Mouse (Mus musculus): ENCODE measurements at regions not wholly inside any gene's neighbourhood (a gene's known extent, or its start where the extent isn't known, plus 50 kb on each side); places are given as distances from the start of the nearest gene placed in this dataset.

DNA sequence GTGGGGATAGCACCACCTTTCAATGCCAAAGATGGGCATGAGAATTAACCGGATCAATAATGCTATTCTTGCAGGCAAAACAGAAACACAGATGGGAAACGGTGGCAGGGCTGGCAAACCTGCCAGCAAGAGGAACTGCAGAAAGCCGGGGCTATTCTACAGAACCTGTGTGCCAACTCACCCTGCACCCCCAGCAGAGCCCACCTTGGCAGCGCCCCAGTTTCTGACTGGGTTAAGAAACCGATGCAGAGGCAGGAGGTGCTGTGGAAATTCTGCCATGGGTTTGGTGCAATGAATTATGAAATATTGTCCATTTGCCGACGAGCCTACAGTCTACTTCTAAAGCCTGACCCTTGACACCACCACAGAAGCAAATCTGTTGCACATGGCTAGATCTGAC, 112.7 kb upstream of the Xylt1 start:
- WGBS, result 92% methylated on average over 7 of the region's 7 CpGs
- ATAC-seq (ENCODE audit: insufficient number of reproducible peaks, insufficient read depth, low FRiP score, low read depth), result no peak
- Histone ChIP-seq H3K27me3 (ENCODE audit: control insufficient read depth, insufficient read depth, low read length) (no peaks in the 10 kb centered on the region), H3K9ac (ENCODE audit: low read length) (no peak overlapping the region), H3K36me3 (ENCODE audit: control insufficient read depth, insufficient read depth, low read length) (no peaks in the 10 kb centered on the region), H3K27ac (replicated peaks in 1 of 2; ENCODE audit: control insufficient read depth in 1 of 2, insufficient read depth in 1 of 2, low read depth in 2 of 2, low read length in 2 of 2) (no peak overlapping the region), H3K4me1 (ENCODE audit: control insufficient read depth in 2 of 2, insufficient read depth in 2 of 2, low read length in 2 of 2) (peaks cover 2 to 6% of the 10 kb centered on the region in 2 experiments; a peak in 1 of 4 replicates), H3K9me3 (ENCODE audit: control insufficient read depth, low read length) (no peaks in the 10 kb centered on the region), H3K4me3 (ENCODE audit: control insufficient read depth in 1 of 2, insufficient read depth in 1 of 2, low read depth in 1 of 2, low read length in 2 of 2) (no peak overlapping the region), H3K4me2 (ENCODE audit: low read length) (no peak overlapping the region)

DNA sequence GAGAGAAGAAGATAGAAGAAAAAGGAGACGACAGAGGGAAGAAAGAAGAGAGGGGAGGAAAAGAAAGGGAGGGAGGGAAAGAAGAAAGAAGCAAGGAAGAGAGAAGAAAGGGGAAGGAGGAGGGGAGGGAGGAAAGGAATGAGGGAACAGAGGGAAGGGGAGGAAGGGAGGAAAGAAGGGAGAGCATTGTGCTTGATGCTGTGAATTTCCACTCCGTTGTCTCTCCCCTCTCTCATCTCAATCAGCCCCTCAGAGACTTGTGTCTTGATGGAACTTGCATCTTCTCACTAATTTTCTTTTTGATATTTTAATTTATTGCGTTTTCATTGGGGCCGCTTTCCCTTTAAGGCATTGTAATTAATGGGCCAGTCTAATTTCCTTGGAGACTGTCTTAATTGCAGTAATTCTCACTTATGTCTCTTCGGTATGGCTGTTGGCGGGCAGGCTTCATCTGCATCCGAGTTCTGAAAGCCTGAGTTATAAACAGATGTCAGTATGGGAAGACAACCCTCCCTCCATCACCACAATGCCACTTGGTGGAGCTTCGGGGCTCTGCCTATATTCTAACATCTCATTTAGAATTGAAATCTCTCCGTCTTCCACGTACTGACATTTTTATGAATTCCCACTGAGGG, 111.4 kb upstream of the Xylt1 start:
- 77% methylated on average over 10 of the region's 10 CpGs for WGBS
- no peak for ATAC-seq (ENCODE audit: insufficient number of reproducible peaks, insufficient read depth, low FRiP score, low read depth)

DNA sequence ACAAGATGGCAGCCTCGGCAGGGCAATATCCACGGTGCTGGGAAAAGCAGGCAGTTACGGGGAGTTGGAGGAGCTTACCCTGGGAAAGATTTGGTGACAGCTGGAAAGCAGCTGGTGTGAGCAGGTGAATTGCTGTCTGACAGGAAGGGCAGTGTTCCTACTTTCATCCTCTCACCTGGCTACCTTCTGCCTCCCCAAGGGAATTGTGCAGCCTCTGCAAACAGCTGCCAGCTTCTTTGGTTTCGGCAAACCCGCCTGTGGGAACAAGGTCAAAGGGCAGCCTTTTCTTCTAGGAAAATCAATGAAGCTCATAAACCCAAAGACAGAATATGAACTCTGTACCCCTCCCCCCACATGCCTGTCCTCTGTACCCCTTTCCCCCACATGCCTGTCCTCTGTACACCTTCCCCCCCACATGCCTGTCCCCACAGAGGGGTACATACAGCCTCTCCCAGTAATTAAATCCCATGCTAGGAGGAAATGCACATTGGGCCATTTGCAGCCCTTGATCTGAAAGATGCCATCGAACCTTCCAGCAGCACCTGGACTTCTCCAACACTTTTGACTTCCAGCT, 102.3 kb upstream of the Xylt1 start:
- Histone ChIP-seq H3K4me3 (ENCODE audit: control insufficient read depth in 1 of 2, insufficient read depth in 1 of 2, low read depth in 1 of 2, low read length in 2 of 2) (no peak overlapping the region), H3K4me2 (ENCODE audit: low read length) (no peak overlapping the region), H3K4me1 (ENCODE audit: control insufficient read depth in 2 of 2, insufficient read depth in 2 of 2, low read length in 2 of 2) (no peaks in the 10 kb centered on the region), H3K27me3 (ENCODE audit: control insufficient read depth, insufficient read depth, low read length) (no peaks in the 10 kb centered on the region), H3K9me3 (ENCODE audit: control insufficient read depth, low read length) (no peaks in the 10 kb centered on the region), H3K9ac (ENCODE audit: low read length) (no peak overlapping the region), H3K27ac (replicated peaks in 1 of 2; ENCODE audit: control insufficient read depth in 1 of 2, insufficient read depth in 1 of 2, low read depth in 2 of 2, low read length in 2 of 2) (no peak overlapping the region), H3K36me3 (ENCODE audit: control insufficient read depth, insufficient read depth, low read length) (no peaks in the 10 kb centered on the region)
- WGBS, result 76% methylated on average over 6 of the region's 6 CpGs
- ATAC-seq (ENCODE audit: insufficient number of reproducible peaks, insufficient read depth, low FRiP score, low read depth), result no peak

More for the DNA sequence above, 111.4 kb upstream of the Xylt1 start:
- H3K27ac ChIP-seq (replicated peaks in 1 of 2; ENCODE audit: control insufficient read depth in 1 of 2, insufficient read depth in 1 of 2, low read depth in 2 of 2, low read length in 2 of 2), result no peak overlapping the region
- no peaks in the 10 kb centered on the region for H3K27me3 ChIP-seq (ENCODE audit: control insufficient read depth, insufficient read depth, low read length)
- no peak overlapping the region for H3K4me3 ChIP-seq (ENCODE audit: control insufficient read depth in 1 of 2, insufficient read depth in 1 of 2, low read depth in 1 of 2, low read length in 2 of 2)
- H3K4me1 ChIP-seq (ENCODE audit: control insufficient read depth in 2 of 2, insufficient read depth in 2 of 2, low read length in 2 of 2), result peaks cover 2 to 6% of the 10 kb centered on the region in 2 experiments; a peak in 1 of 4 replicates
- H3K36me3 ChIP-seq (ENCODE audit: control insufficient read depth, insufficient read depth, low read length), result no peaks in the 10 kb centered on the region
- no peak overlapping the region for H3K4me2 ChIP-seq (ENCODE audit: low read length)
- H3K9ac ChIP-seq (ENCODE audit: low read length), result no peak overlapping the region
- H3K9me3 ChIP-seq (ENCODE audit: control insufficient read depth, low read length), result no peaks in the 10 kb centered on the region

DNA sequence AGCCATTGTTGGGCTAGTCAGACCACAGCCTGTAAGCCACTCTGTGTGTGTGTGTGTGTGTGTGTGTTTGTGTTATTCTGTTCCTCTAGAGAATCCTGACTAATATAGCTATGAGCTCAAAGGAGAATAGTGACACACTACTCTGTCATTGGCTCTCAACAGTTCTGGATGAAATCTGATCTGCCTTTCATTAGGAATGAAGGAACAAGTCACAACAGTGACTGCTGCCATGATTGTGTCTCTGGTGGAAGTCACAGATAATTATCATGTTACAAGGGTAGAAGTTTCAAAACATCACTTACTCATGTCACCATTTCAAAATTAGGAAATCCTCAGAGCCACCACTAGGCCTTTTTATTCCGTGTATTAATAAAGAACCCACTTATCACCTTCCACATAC, 98.6 kb upstream of the Xylt1 start:
- ATAC-seq (ENCODE audit: insufficient number of reproducible peaks, insufficient read depth, low FRiP score, low read depth), result no peak
- H3K4me1 ChIP-seq (ENCODE audit: control insufficient read depth in 2 of 2, insufficient read depth in 2 of 2, low read length in 2 of 2), result no peaks in the 10 kb centered on the region
- no peaks in the 10 kb centered on the region for H3K27me3 ChIP-seq (ENCODE audit: control insufficient read depth, insufficient read depth, low read length)
- no peak overlapping the region for H3K9ac ChIP-seq (ENCODE audit: low read length)
- H3K36me3 ChIP-seq (ENCODE audit: control insufficient read depth, insufficient read depth, low read length), result no peaks in the 10 kb centered on the region
- no peak overlapping the region for H3K4me2 ChIP-seq (ENCODE audit: low read length)
- no peak overlapping the region for H3K27ac ChIP-seq (replicated peaks in 1 of 2; ENCODE audit: control insufficient read depth in 1 of 2, insufficient read depth in 1 of 2, low read depth in 2 of 2, low read length in 2 of 2)
- no peaks in the 10 kb centered on the region for H3K9me3 ChIP-seq (ENCODE audit: control insufficient read depth, low read length)
- H3K4me3 ChIP-seq (ENCODE audit: control insufficient read depth in 1 of 2, insufficient read depth in 1 of 2, low read depth in 1 of 2, low read length in 2 of 2), result no peak overlapping the region
- 79% methylated on average over 1 of the region's 1 CpGs for WGBS

DNA sequence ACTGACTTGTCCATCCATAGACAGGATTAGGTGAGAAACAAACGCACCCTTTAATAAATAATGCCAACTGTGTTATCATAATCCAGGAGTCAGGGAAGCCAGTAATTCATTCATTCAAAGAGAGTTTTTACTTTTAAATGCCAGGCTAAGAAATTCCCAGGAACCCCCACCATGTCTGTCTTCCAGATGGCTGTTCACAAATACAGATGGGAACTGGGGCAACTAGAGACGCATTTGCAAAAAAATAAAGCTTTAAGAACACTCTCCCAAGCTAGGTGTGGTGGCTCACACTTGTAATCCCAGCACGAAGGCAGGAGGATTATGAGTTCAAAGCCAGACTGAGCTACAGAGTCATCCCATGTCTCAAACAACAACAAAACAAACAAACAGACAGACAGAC, 95.6 kb upstream of the Xylt1 start:
- Histone ChIP-seq H3K4me1 (ENCODE audit: control insufficient read depth in 2 of 2, insufficient read depth in 2 of 2, low read length in 2 of 2) (no peaks in the 10 kb centered on the region), H3K4me2 (ENCODE audit: low read length) (no peak overlapping the region), H3K9me3 (ENCODE audit: control insufficient read depth, low read length) (no peaks in the 10 kb centered on the region), H3K27me3 (ENCODE audit: control insufficient read depth, insufficient read depth, low read length) (no peaks in the 10 kb centered on the region), H3K36me3 (ENCODE audit: control insufficient read depth, insufficient read depth, low read length) (no peaks in the 10 kb centered on the region), H3K4me3 (ENCODE audit: control insufficient read depth in 1 of 2, insufficient read depth in 1 of 2, low read depth in 1 of 2, low read length in 2 of 2) (no peak overlapping the region), H3K27ac (replicated peaks in 1 of 2; ENCODE audit: control insufficient read depth in 1 of 2, insufficient read depth in 1 of 2, low read depth in 2 of 2, low read length in 2 of 2) (no peak overlapping the region), H3K9ac (ENCODE audit: low read length) (no peak overlapping the region)
- no peak for ATAC-seq (ENCODE audit: insufficient number of reproducible peaks, insufficient read depth, low FRiP score, low read depth)
- WGBS, result 77% methylated on average over 3 of the region's 3 CpGs

DNA sequence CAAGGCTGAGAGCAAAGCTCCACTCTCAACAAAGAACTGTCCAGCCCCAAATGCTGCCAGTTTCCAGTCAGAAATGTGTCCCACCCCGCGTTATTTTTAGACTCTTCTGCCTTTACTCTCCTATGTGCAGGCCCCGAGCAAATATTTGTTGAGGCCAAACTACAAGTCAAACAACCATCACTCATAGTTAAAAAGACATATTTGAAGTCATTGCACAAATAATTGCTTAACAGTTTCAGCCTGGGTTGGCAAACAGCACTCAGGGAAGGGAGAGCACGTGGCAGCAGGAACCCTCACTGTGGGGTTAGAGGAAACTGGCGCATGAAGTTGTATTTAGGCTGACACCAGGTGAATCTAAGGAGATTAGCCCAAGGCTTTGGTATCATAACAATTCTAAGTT, 94.8 kb upstream of the Xylt1 start:
- Histone ChIP-seq H3K9me3 (ENCODE audit: control insufficient read depth, low read length) (no peaks in the 10 kb centered on the region), H3K36me3 (ENCODE audit: control insufficient read depth, insufficient read depth, low read length) (no peaks in the 10 kb centered on the region), H3K4me3 (ENCODE audit: control insufficient read depth in 1 of 2, insufficient read depth in 1 of 2, low read depth in 1 of 2, low read length in 2 of 2) (no peak overlapping the region), H3K27ac (replicated peaks in 1 of 2; ENCODE audit: control insufficient read depth in 1 of 2, insufficient read depth in 1 of 2, low read depth in 2 of 2, low read length in 2 of 2) (no peak overlapping the region), H3K4me1 (ENCODE audit: control insufficient read depth in 2 of 2, insufficient read depth in 2 of 2, low read length in 2 of 2) (no peaks in the 10 kb centered on the region), H3K27me3 (ENCODE audit: control insufficient read depth, insufficient read depth, low read length) (no peaks in the 10 kb centered on the region), H3K4me2 (ENCODE audit: low read length) (no peak overlapping the region), H3K9ac (ENCODE audit: low read length) (no peak overlapping the region)
- WGBS, result 73% methylated on average over 5 of the region's 5 CpGs
- no peak for ATAC-seq (ENCODE audit: insufficient number of reproducible peaks, insufficient read depth, low FRiP score, low read depth)

DNA sequence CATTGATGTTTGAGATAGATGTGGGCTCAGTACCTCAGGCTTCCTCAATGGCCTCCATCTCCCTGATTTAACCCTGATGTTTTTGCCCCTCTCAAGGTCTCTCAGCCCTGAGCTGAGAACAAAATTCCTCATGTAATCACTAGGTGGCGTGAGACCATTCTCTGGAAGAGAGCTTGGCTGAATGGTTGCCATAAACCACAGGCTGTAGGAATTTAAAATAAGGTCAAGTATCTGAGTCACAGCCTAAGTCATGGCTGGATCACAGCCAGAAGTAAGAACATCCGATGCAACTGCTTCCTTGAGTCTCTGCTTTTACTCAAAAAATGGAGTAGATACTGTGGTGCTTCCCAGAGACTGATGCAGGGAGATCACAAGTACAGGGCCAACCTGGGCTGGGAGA, 77.1 kb upstream of the Xylt1 start:
- ATAC-seq (ENCODE audit: insufficient number of reproducible peaks, insufficient read depth, low FRiP score, low read depth), result no peak
- H3K4me3 ChIP-seq (ENCODE audit: control insufficient read depth in 1 of 2, insufficient read depth in 1 of 2, low read depth in 1 of 2, low read length in 2 of 2), result no peak overlapping the region
- H3K4me1 ChIP-seq (ENCODE audit: control insufficient read depth in 2 of 2, insufficient read depth in 2 of 2, low read length in 2 of 2), result no peaks in the 10 kb centered on the region

More for the DNA sequence above, 77.1 kb upstream of the Xylt1 start:
- Histone ChIP-seq H3K36me3 (ENCODE audit: control insufficient read depth, insufficient read depth, low read length) (no peaks in the 10 kb centered on the region), H3K9me3 (ENCODE audit: control insufficient read depth, low read length) (no peaks in the 10 kb centered on the region), H3K4me2 (ENCODE audit: low read length) (no peak overlapping the region), H3K27ac (replicated peaks in 1 of 2; ENCODE audit: control insufficient read depth in 1 of 2, insufficient read depth in 1 of 2, low read depth in 2 of 2, low read length in 2 of 2) (no peak overlapping the region), H3K27me3 (ENCODE audit: control insufficient read depth, insufficient read depth, low read length) (no peaks in the 10 kb centered on the region), H3K9ac (ENCODE audit: low read length) (no peak overlapping the region)
- WGBS, result 35% methylated on average over 2 of the region's 2 CpGs
